Mouse (Mus musculus) midbrain, embryonic 11.5 days (tissue): ENCODE data around the gene Atxn10. TPM values are rescaled to one million over a fixed set of nuclear protein-coding genes. Genes with fewer than 3 reads are reported as not detected.

Experiments used
- ATAC-seq: fragments of 200-750 bp; cut with Nextera tagmentation; 2 replicates; pipeline ENCODE4 v1.8.0; 2017; ENCODE audit warnings: moderate TSS enrichment, moderate library complexity; ENCODE audit not compliant: low FRiP score
- DNase-seq: peaks from one replicate; pipeline ENCODE4 v3.0.0; 2015; ENCODE audit warnings: low spot score; ENCODE audit errors: missing footprints
- H3K27ac ChIP-seq: fragments of 300-500 bp; sonication (generic); 2 replicates; pipeline ENCODE4 v1.5.1; 2014; ENCODE audit warnings: low read depth, low read length
- H3K27me3 ChIP-seq: fragments of 300-500 bp; sonication (generic); 2 replicates; pipeline ENCODE4 v1.6.1; 2014; ENCODE audit warnings: mild to moderate bottlenecking, low read length, moderate library complexity, mixed read lengths; ENCODE audit not compliant: control insufficient read depth, insufficient read depth
- H3K36me3 ChIP-seq: fragments of 300-500 bp; sonication (generic); 2 replicates; pipeline ENCODE4 v1.6.1; 2014; ENCODE audit warnings: mild to moderate bottlenecking, low read length, moderate library complexity, mixed read lengths; ENCODE audit not compliant: control insufficient read depth, insufficient read depth
- H3K4me1 ChIP-seq: fragments of 300-500 bp; sonication (generic); 2 replicates; pipeline ENCODE4 v1.6.1; 2014; ENCODE audit warnings: low read length; ENCODE audit not compliant: control insufficient read depth, insufficient read depth
- H3K4me2 ChIP-seq: fragments of 300-500 bp; sonication (generic); 2 replicates; pipeline ENCODE4 v1.6.1; 2014; ENCODE audit warnings: mild to moderate bottlenecking, moderate library complexity
- H3K4me3 ChIP-seq: fragments of 300-500 bp; sonication (generic); 2 replicates; pipeline ENCODE4 v1.5.1; 2014; ENCODE audit warnings: low read depth, low read length
- H3K9ac ChIP-seq: fragments of 300-500 bp; sonication (generic); 2 replicates; pipeline ENCODE4 v1.6.1; 2014; ENCODE audit warnings: low read length
- H3K9me3 ChIP-seq: fragments of 300-500 bp; sonication (generic); 2 replicates; pipeline ENCODE4 v1.6.1; 2016; ENCODE audit warnings: low read length; ENCODE audit not compliant: control insufficient read depth
- WGBS: fragments of 180-500 bp; shearing (Covaris S2); extraction: QIAGEN DNeasy Blood & Tissue Kit; methylation state at CpG from one replicate; pipeline ENCODE4 v1.1.7; 2014; 5-methylcytosine and 5-hydroxymethylcytosine counted together
- polyA plus RNA-seq: library from polyadenylated mRNA; unstranded; fragments of >200 nt; fragmentation: Nextera tagmentation; extraction: Ambion mirVana; gene quantifications from 2 replicates; pipeline ENCODE4 v1.2.1, GENCODE M21; 2014

The Atxn10 gene
- polyA plus RNA-seq, 1 experiment from 2014 or later: 419 TPM

- ATAC-seq (no peak), DNase-seq (no peak)
- peaks cover 12% of the 10 kb centered on the region for H3K27me3 ChIP-seq
- no peaks in the 10 kb centered on the region for H3K9me3 ChIP-seq
- WGBS: 59% methylated on average over 5 of the region's 5 CpGs
- H3K27ac ChIP-seq: no peak overlapping the region
- H3K9ac ChIP-seq: no peak overlapping the region
- H3K4me3 ChIP-seq: no peak overlapping the region
- H3K4me1 ChIP-seq: peaks cover 22% of the 10 kb centered on the region
- no peaks in the 10 kb centered on the region for H3K36me3 ChIP-seq
- no peak overlapping the region for H3K4me2 ChIP-seq
Measured at GRCm38 (mm10) chr15:85479919-85480318, 143.9 kb downstream of the Atxn10 start.

- Histone ChIP-seq H3K4me2 (no peak overlapping the region), H3K27me3 (peaks cover 12% of the 10 kb centered on the region), H3K9me3 (no peaks in the 10 kb centered on the region), H3K27ac (no peak overlapping the region), H3K4me3 (no peak overlapping the region), H3K9ac (no peak overlapping the region; the same call in 1 of the 2 replicates), H3K4me1 (peaks cover 22% of the 10 kb centered on the region), H3K36me3 (no peaks in the 10 kb centered on the region)
- ATAC-seq (0 out of 2 replicates have a peak, but pooled peaks have one; percentile 64), DNase-seq (peak; percentile 90)
- 23% methylated on average over 3 of the region's 3 CpGs for WGBS
Measured at GRCm38 (mm10) chr15:85480630-85481029, 144.6 kb downstream of the Atxn10 start.

GRCm38 (mm10) chr15:85488900-85489299 is 152.9 kb downstream of the Atxn10 start:
- no peak for ATAC-seq
- Histone ChIP-seq H3K4me3 (no peak overlapping the region), H3K9ac (no peak overlapping the region), H3K9me3 (peaks cover 5% of the 10 kb centered on the region; the same call in 1 of the 2 replicates), H3K27ac (no peak overlapping the region), H3K27me3 (peaks cover 4% of the 10 kb centered on the region), H3K4me1 (peaks cover 11% of the 10 kb centered on the region), H3K36me3 (no peaks in the 10 kb centered on the region), H3K4me2 (no peak overlapping the region)
- 84% methylated on average over 10 of the region's 10 CpGs for WGBS
- no peak for DNase-seq

GRCm38 (mm10) chr15:85489751-85490150 is 153.7 kb downstream of the Atxn10 start:
- H3K9ac ChIP-seq: peak overlapping the region; percentile 18; the same call in 1 of the 2 replicates
- no peak for DNase-seq
- H3K27me3 ChIP-seq: peaks cover 4% of the 10 kb centered on the region; the same call in 1 of the 2 replicates
- no peak for ATAC-seq
- H3K27ac ChIP-seq: no peak overlapping the region
- WGBS: 63% methylated on average over 7 of the region's 7 CpGs
- no peak overlapping the region for H3K4me2 ChIP-seq
- no peak overlapping the region for H3K4me3 ChIP-seq
- no peaks in the 10 kb centered on the region for H3K36me3 ChIP-seq
- peaks cover 5% of the 10 kb centered on the region; the same call in 1 of the 2 replicates for H3K9me3 ChIP-seq
- peaks cover 18% of the 10 kb centered on the region for H3K4me1 ChIP-seq

GRCm38 (mm10) chr15:85494163-85494621 is 158.1 kb downstream of the Atxn10 start:
- no peaks in the 10 kb centered on the region for H3K36me3 ChIP-seq
- no peaks in the 10 kb centered on the region for H3K9me3 ChIP-seq
- H3K4me3 ChIP-seq: no peak overlapping the region
- peak overlapping the region; percentile 14; the same call in 1 of the 2 replicates for H3K9ac ChIP-seq
- WGBS: 8% methylated on average over 11 of the region's 11 CpGs
- DNase-seq (no peak), ATAC-seq (no peak)
- no peak overlapping the region for H3K27ac ChIP-seq
- no peak overlapping the region for H3K4me2 ChIP-seq
- peaks cover 38% of the 10 kb centered on the region for H3K4me1 ChIP-seq
- H3K27me3 ChIP-seq: peaks cover 4% of the 10 kb centered on the region

- Histone ChIP-seq H3K9me3 (no peaks in the 10 kb centered on the region), H3K27ac (peak overlapping the region; percentile 86), H3K4me1 (peaks cover 29% of the 10 kb centered on the region), H3K27me3 (no peaks in the 10 kb centered on the region; the same call in none of the 2 replicates), H3K4me2 (no peak overlapping the region), H3K9ac (no peak overlapping the region), H3K36me3 (no peaks in the 10 kb centered on the region), H3K4me3 (no peak overlapping the region)
- WGBS: 82% methylated on average over 4 of the region's 4 CpGs
- DNase-seq: no peak
- no peak; the same call in 1 of the 2 replicates for ATAC-seq
Measured at GRCm38 (mm10) chr15:85497548-85497947, 161.5 kb downstream of the Atxn10 start.

- Histone ChIP-seq H3K9ac (no peak overlapping the region; the same call in 1 of the 2 replicates), H3K36me3 (no peaks in the 10 kb centered on the region), H3K4me2 (no peak overlapping the region; the same call in 1 of the 2 replicates), H3K27me3 (no peaks in the 10 kb centered on the region; the same call in none of the 2 replicates), H3K4me1 (peaks cover 29% of the 10 kb centered on the region), H3K27ac (peak overlapping the region; percentile 86), H3K4me3 (no peak overlapping the region), H3K9me3 (no peaks in the 10 kb centered on the region)
- ATAC-seq (peak; percentile 91), DNase-seq (peak; percentile 93)
- WGBS: 16% methylated on average over 10 of the region's 10 CpGs
Measured at GRCm38 (mm10) chr15:85497981-85498475, 162.0 kb downstream of the Atxn10 start.

- DNase-seq: no peak
- no peak overlapping the region for H3K4me3 ChIP-seq
- H3K9me3 ChIP-seq: no peaks in the 10 kb centered on the region
- no peaks in the 10 kb centered on the region; the same call in 1 of the 2 replicates for H3K27me3 ChIP-seq
- H3K9ac ChIP-seq: peak overlapping the region; percentile 4; the same call in 1 of the 2 replicates
- peaks cover 19% of the 10 kb centered on the region for H3K4me1 ChIP-seq
- H3K4me2 ChIP-seq: no peak overlapping the region
- H3K27ac ChIP-seq: no peak overlapping the region
- H3K36me3 ChIP-seq: no peaks in the 10 kb centered on the region
- 90% methylated on average over 10 of the region's 10 CpGs for WGBS
- no peak for ATAC-seq
Measured at GRCm38 (mm10) chr15:85500267-85500666, 164.2 kb downstream of the Atxn10 start.

- Histone ChIP-seq H3K9me3 (no peaks in the 10 kb centered on the region), H3K4me3 (no peak within 1 kb of the TSS), H3K4me2 (no peak within 1 kb of the TSS), H3K4me1 (peaks cover 27% of the 10 kb centered on the region), H3K9ac (no peak within 1 kb of the TSS), H3K27me3 (no peaks in the 10 kb centered on the region), H3K36me3 (no peaks in the 10 kb centered on the region), H3K27ac (no peak within 1 kb of the TSS)
- ATAC-seq (no peak), DNase-seq (no peak)
- WGBS: 89% methylated on average over 8 of the region's 8 CpGs
Measured at GRCm38 (mm10) chr15:85503127-85503526, 167.1 kb downstream of the Atxn10 start, which contains the start of gene 7530416G11Rik. 7530416G11Rik (minus strand) TSS chr15:85503227.
